Mouse (Mus musculus) heart, postnatal 14 days (tissue): ENCODE measurements around the gene Wdr95. TPM values are rescaled to one million over a fixed set of nuclear protein-coding genes. Genes with fewer than 3 reads are reported as not detected.

Experiments
- DNase-seq, 2 experiments: peaks; one replicate each; pipeline ENCODE4 v3.0.0; 2021 to 2022
- intact Hi-C: fragments of 180-260 bp; cut with DNase I; formaldehyde crosslinking; loops from one replicate; pipeline ENCODE4 v1.15.1; 2025
- total RNA-seq, 2 experiments: library from RNA; stranded (reverse); gene quantifications; 2 replicates each; pipeline ENCODE4 v1.2.3; 2021

Gene Wdr95
- total RNA-seq, 2 experiments from 2014 or later, result not detected

DNA sequence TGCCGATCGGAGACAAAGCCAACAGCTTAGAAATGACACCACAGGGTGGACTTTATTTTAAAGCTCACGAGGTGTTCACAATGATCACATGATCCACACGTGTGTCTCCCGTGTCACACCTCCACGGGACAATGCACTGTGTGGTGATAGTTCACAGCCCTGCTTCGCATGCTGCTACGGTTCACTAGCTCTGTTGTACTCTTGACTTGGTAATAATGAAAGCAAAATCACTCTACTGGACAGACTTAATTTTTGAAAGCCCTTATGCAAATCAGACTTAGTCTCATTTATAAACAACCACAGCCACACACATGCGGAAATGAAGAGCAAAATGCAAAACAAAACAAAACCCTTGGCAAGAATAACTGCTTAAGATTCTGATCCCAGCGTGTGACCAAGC lies 88.3 kb downstream of the Wdr95 start:
- intact Hi-C loops, result no loop called here
- no peak for DNase-seq

- intact Hi-C loops, result no loop called here
- DNase-seq, result no peak
These were observed 89.4 kb downstream of the Wdr95 start for GRCm38 (mm10) chr5:149617776-149618425.

DNA sequence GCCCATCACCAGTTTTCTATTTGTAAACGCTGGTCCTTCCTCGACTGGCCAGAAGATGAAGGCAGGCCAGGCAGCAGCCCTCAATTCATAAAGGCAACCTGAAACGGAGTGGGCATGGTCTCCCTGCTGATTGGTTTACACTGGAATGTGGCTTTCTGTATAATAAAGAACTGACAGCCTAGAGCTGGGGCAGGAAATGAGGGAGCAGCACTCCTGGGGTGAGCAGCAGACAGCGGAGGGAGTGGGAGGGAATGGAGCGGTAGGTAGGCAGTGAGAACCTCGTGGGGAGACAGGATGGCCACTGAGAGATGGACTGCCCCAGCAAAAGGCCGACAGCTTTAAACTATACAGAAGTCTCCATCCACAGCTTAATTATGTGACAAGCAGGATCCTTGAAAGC lies 93.7 kb downstream of the Wdr95 start:
- intact Hi-C loops, result no loop called here
- DNase-seq, result no peak

- intact Hi-C loops, result no loop called here
These were observed 94.2 kb downstream of the Wdr95 start for GRCm38 (mm10) chr5:149622644-149623043.

DNA sequence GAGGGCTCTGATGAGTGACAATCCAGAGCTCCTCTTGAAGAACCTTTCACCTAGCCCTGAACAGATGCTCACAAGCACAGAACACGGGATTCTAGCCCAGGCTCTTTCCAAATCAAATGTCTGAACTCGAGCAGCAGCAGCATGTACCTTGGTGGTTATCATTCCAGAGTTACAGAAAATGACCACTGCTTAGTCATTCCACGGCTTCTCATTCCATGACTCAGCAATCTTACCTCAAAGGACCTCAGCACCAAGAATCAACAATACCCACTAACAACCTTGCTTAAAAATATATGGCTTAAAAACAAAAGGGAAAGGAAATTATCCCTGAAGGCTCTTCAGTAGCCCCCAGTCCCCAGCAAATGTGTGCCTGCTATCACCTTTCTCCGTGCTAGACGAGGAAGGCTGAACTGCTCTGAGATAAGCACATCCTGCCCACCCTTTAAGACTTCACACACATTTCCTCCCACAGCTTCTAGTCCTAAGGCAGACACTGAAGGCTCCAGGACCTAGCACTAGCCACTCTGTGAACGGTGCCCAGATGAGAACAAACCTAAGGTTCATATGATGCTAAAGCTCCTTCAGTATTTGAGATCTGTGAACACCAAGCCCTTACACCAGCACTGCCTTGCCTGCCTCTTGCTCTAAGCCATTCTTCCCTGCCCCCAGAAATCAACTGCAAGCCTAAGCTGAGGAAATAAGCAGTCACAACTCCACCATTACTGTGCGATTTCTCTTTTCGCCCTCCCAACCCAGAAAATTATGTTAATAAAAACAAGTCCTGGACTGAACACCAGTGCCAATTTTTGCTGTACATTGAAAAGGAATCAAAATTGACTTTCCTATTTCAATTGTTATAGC lies 95.6 kb downstream of the Wdr95 start:
- intact Hi-C loops, result no loop called here

More at GRCm38 (mm10) chr5:149622644-149623043, 94.2 kb downstream of the Wdr95 start:
- no peak for DNase-seq

DNA sequence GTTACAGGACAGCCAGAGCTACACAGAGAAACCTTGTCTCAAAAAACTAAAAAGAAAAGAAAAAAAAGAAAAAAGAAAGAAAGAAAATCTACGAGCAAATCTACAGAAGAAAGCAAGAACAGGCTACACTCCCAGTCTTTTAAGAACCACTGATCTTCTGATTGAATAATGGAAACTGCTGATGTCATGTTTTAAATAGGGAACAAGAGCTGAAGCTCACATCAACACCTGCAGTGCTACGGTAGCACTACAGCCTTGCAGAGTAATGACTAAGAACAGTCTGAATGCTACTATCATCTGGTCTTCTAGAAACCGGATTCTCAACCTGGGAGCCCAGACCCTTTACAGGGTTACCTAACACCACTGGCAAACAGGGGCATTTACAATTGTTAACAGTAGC lies 97.1 kb downstream of the Wdr95 start:
- intact Hi-C loops, result no loop called here
- DNase-seq, result no peak

More for the DNA sequence above, 95.6 kb downstream of the Wdr95 start:
- no peak for DNase-seq

- DNase-seq, result no peak
- intact Hi-C loops, result no loop called here
These were observed 106.0 kb downstream of the Wdr95 start for GRCm38 (mm10) chr5:149634409-149635035.

- intact Hi-C loops, result no loop called here
- peak in 1 of 2 experiments; percentile 30 for DNase-seq
These were observed 107.1 kb downstream of the Wdr95 start for GRCm38 (mm10) chr5:149635556-149635955.

DNA sequence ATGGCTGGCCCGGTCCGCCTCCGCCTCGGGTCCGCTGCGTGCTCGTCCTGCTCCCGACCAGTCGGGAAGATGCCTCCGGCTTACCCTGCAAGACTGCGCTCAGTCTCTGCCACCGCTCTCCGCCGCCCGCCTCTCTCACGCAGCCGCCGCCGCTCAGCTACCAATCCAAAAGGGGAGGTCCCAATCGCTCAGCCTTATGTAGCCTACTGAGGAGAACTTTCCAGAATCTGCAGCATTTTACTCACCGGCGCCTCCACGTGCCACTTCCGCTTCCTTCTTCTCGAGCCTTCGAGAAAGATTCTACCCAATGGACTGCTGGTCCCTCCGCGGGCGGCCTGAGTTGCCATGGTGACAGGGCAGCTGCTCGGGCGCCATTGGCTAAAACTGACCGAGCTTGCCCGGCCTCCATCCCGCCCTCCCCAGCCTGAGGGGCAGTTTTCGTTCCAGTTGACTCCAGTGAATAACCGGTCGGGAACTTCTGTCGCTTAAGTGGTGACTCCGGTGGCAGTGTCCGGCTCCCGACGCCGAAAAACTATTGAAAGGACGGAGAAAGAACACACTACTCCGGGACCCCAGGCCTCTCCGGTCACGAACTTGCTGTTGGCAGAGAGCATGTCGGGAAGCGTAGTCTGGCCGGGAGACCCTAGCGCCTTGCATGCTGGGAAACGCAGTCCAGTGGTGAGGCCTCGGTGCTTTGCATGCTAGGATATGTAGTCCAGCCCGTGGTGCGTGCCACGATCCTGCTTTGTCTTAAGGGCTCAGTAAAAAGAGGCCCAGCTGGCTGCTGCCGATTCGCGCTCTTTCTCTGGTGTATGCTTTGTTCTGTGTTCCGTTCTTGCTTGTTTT lies 107.8 kb downstream of the Wdr95 start, which contains the start of gene Hsph1:
TSS of gene Hsph1 (minus strand) at position 302 of the 846 bp plus-strand sequence.
- peak; percentile 95 to 96 for DNase-seq
- intact Hi-C loops, result no loop called here

DNA sequence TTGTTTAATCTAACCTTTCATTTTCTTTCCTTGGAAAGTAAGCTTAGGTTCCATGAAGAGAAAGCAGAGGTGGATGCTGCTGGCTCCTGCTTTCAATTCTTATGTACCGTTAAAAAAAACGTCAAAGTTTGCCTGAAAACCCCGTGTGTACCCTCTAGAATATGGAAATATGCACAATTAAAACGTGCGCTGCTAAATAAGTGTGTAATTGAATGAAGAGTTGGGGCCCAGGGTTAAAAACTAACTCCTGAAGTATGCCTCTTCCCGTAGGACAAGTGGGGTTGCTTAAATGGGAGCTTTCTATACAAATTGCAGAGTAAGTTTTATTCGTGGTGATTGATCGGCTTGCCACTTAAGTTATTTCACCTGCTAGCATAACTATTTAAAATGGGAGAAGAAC lies 108.8 kb downstream of the Wdr95 start:
- no peak for DNase-seq
- intact Hi-C loops, result no loop called here

GRCm38 (mm10) chr5:149641277-149641892 lies 112.9 kb downstream of the Wdr95 start:
- intact Hi-C loops, result no loop called here
- DNase-seq, result no peak

GRCm38 (mm10) chr5:149642366-149642765 lies 113.9 kb downstream of the Wdr95 start:
- no peak for DNase-seq
- intact Hi-C loops, result no loop called here

- intact Hi-C loops, result no loop called here
- no peak for DNase-seq
These were observed 114.5 kb downstream of the Wdr95 start for GRCm38 (mm10) chr5:149642783-149643509.

- intact Hi-C loops, result no loop called here
These were observed 119.1 kb downstream of the Wdr95 start for GRCm38 (mm10) chr5:149647367-149648115.

GRCm38 (mm10) chr5:149648196-149648595 lies 119.7 kb downstream of the Wdr95 start:
- peak in 1 of 2 experiments; percentile 40 for DNase-seq
- intact Hi-C loops, result no loop called here

More at GRCm38 (mm10) chr5:149647367-149648115, 119.1 kb downstream of the Wdr95 start:
- no peak for DNase-seq

GRCm38 (mm10) chr5:149648895-149649406 lies 120.5 kb downstream of the Wdr95 start:
- no peak for DNase-seq
- intact Hi-C loops, result no loop called here

- no peak for DNase-seq
- intact Hi-C loops, result no loop called here
These were observed 121.2 kb downstream of the Wdr95 start for GRCm38 (mm10) chr5:149649499-149650178.

DNA sequence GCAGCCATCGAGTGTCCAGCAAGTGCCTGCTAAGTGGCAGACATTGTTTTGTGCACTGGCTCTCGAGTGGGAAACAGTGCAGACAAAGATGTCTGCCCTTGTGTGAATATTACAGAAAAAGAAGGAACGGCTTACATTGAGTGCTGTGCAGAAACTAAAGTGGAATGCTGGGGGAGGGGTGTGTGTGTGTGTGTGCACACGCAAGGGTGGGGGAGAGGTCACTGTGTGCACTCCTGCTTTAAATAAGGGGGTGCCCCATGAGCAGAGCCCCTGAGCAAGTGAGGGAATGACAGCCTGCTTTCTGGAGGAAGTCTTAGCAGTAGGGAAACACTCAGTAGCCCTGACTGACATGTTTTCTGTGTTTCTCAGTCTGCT lies 121.7 kb downstream of the Wdr95 start:
- intact Hi-C loops, result no loop called here

More for the DNA sequence above, 121.7 kb downstream of the Wdr95 start:
- no peak for DNase-seq
